In the genomic region with DNA sequence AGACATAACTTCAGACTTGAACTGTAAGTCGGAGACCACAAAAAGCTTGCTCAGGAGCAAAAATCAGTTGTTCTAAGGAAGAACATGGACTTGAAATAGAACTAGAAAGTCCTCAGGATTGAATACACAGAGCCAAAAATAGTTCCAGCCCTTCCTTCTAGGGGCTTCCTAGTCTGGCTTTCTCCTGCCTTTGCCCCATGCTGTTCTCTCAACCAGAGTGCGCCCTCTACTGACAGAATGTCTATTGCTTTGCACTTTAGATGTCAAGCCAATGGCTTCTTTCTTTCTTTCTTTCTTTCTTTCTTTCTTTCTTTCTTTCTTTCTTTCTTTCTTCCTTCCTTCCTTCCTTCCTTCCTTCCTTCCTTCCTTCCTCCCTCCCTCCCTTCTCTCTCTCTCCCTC, we compare ENCODE assay signal across 8 mouse cellular contexts. TPM values are rescaled to one million over a fixed set of nuclear protein-coding genes. Genes with fewer than 3 reads are reported as not detected.
A peak's percentile ranks its signal among the peaks of the same experiment; 100 is the strongest.
DNase-seq lines count a peak whose midpoint lies in the region; ATAC-seq and TF ChIP-seq lines count a peak whose summit lies in the region.

No protein-coding gene starts in this region.

- no peak overlapping the region for H3K4me3 ChIP-seq in forebrain, postnatal 0 days (ENCODE audit: low read depth, low read length)
- no peak overlapping the region for H3K4me3 ChIP-seq in forebrain, embryonic 12.5 days (replicated peaks)
- no peak overlapping the region for H3K4me3 ChIP-seq in liver, adult 2 months (ENCODE audit: insufficient read depth, low read depth, low read length)
- H3K4me3 ChIP-seq in liver, embryonic 12.5 days, result no peak overlapping the region

- H3K79me2 ChIP-seq in liver, adult 2 months (ENCODE audit: control insufficient read depth, insufficient read depth, low read length), result no peaks in the 10 kb centered on the region

- 46% methylated on average over 2 of the region's 2 CpGs for WGBS in forebrain, postnatal 0 days
- 54% methylated on average over 2 of the region's 2 CpGs for WGBS in forebrain, embryonic 12.5 days
- WGBS in liver, adult 2 months, result 62% methylated on average over 2 of the region's 2 CpGs
- 51% methylated on average over 2 of the region's 2 CpGs for WGBS in liver, embryonic 12.5 days (ENCODE audit: insufficient replicate concordance)

- H3K4me2 ChIP-seq in forebrain, postnatal 0 days (ENCODE audit: low read depth), result no peak overlapping the region
- H3K4me2 ChIP-seq in forebrain, embryonic 12.5 days, result no peak overlapping the region
- no peak overlapping the region for H3K4me2 ChIP-seq in liver, embryonic 12.5 days

- no peaks in the 10 kb centered on the region for H3K36me3 ChIP-seq in forebrain, postnatal 0 days (ENCODE audit: insufficient read depth)
- no peaks in the 10 kb centered on the region for H3K36me3 ChIP-seq in forebrain, embryonic 12.5 days (replicated peaks)
- no peaks in the 10 kb centered on the region for H3K36me3 ChIP-seq in liver, adult 2 months (ENCODE audit: control insufficient read depth, insufficient read depth, low read length)
- no peaks in the 10 kb centered on the region for H3K36me3 ChIP-seq in liver, embryonic 12.5 days
- H3K36me3 ChIP-seq in splenic B cell, adult 2 months (ENCODE audit: control insufficient read depth, insufficient read depth, low read length, poor library complexity, severe bottlenecking), result no peaks in the 10 kb centered on the region

- TF ChIP-seq POLR2A in liver, adult 2 months (IDR thresholded peaks at IDR 0.05; ENCODE audit: extremely low read depth, insufficient read depth, low read length), result no peak

- H3K9ac ChIP-seq in forebrain, postnatal 0 days, result no peak overlapping the region
- H3K9ac ChIP-seq in forebrain, embryonic 12.5 days, result no peak overlapping the region
- no peak overlapping the region for H3K9ac ChIP-seq in liver, adult 2 months (ENCODE audit: low read depth, low read length)
- no peak overlapping the region for H3K9ac ChIP-seq in liver, embryonic 12.5 days

- H3K4me1 ChIP-seq in forebrain, postnatal 0 days (ENCODE audit: insufficient read depth), result no peaks in the 10 kb centered on the region
- H3K4me1 ChIP-seq in forebrain, embryonic 12.5 days, result no peaks in the 10 kb centered on the region
- H3K4me1 ChIP-seq in liver, adult 2 months (ENCODE audit: control insufficient read depth, insufficient read depth, low read length), result no peaks in the 10 kb centered on the region
- H3K4me1 ChIP-seq in liver, embryonic 12.5 days, result no peaks in the 10 kb centered on the region

- no peak for ATAC-seq in forebrain, postnatal 0 days
- no peak for ATAC-seq in forebrain, embryonic 12.5 days (ENCODE audit: low FRiP score)
- ATAC-seq in liver, embryonic 12.5 days, result no peak

- no peaks in the 10 kb centered on the region for H3K27me3 ChIP-seq in forebrain, postnatal 0 days (ENCODE audit: insufficient read depth, low read length)
- H3K27me3 ChIP-seq in forebrain, embryonic 12.5 days, result 0 out of 2 replicates have a peak, but pooled peaks cover 2% of the 10 kb centered on the region
- no peaks in the 10 kb centered on the region for H3K27me3 ChIP-seq in liver, adult 2 months (ENCODE audit: control insufficient read depth, insufficient read depth, low read length)
- H3K27me3 ChIP-seq in liver, embryonic 12.5 days (replicated peaks), result peaks cover 8% of the 10 kb centered on the region; the same call in 1 of the 2 replicates
- H3K27me3 ChIP-seq in splenic B cell, adult 2 months (ENCODE audit: control insufficient read depth, insufficient read depth, low read length, poor library complexity, severe bottlenecking), result no peaks in the 10 kb centered on the region

- TF ChIP-seq CTCF in forebrain, postnatal 0 days (IDR thresholded peaks at IDR 0.05; ENCODE audit: low read depth), result peak; percentile 51
- peak; percentile 40; the same call in 1 of the 2 replicates for TF ChIP-seq CTCF in liver, adult 2 months (IDR thresholded peaks at IDR 0.05; ENCODE audit: low read depth, low read length)

- H3K27ac ChIP-seq in forebrain, postnatal 0 days (ENCODE audit: low read depth, low read length), result no peak overlapping the region
- no peak overlapping the region for H3K27ac ChIP-seq in forebrain, embryonic 12.5 days
- no peak overlapping the region for H3K27ac ChIP-seq in liver, adult 2 months (replicated peaks; ENCODE audit: insufficient read depth, low read depth, low read length)
- H3K27ac ChIP-seq in liver, embryonic 12.5 days, result no peak overlapping the region

- H3K9me3 ChIP-seq in forebrain, postnatal 0 days (ENCODE audit: low read length), result no peaks in the 10 kb centered on the region
- no peaks in the 10 kb centered on the region for H3K9me3 ChIP-seq in forebrain, embryonic 12.5 days
- no peaks in the 10 kb centered on the region for H3K9me3 ChIP-seq in liver, embryonic 12.5 days (replicated peaks)

- DNase-seq in forebrain, postnatal 0 days, result no peak
- peak; percentile 25 for DNase-seq in liver, adult 2 months (ENCODE audit: extremely low read depth, low read depth, low spot score)
- DNase-seq in adrenal gland, postnatal 10 days, result peak; percentile 71
- DNase-seq in kidney, postnatal 10 days, result peak; percentile 73
- peak; percentile 6 for DNase-seq in splenic B cell, adult 2 months (ENCODE audit: low read depth, low spot score)
- DNase-seq in spleen, adult 12 weeks (ENCODE audit: low spot score), result no peak

RNA-seq across cellular contexts. Expression of gene Gprin2, which starts 7.2 kb away (rescaled TPM):
- total RNA-seq in forebrain, postnatal 0 days (2014; rRNA removed), result 23.3 and 26.0 TPM in 2 replicates
- 6.9 and 8.0 TPM in 2 replicates for polyA plus RNA-seq in forebrain, postnatal 0 days (2015; fragmentation: Nextera tagmentation; extraction: Ambion mirVana)
- polyA plus RNA-seq in forebrain, embryonic 12.5 days (2016; fragmentation: Nextera tagmentation; extraction: Ambion mirVana), result 2.2 and 2.5 TPM in 2 replicates
- total RNA-seq in liver, adult 2 months (2014; rRNA removed), result under 0.01 and 0.09 TPM in 2 replicates
- 0.01 TPM in 1 of 2 replicates, not detected in the other for polyA plus RNA-seq in liver, adult 2 months (2012; rRNA removed)
- polyA plus RNA-seq in liver, embryonic 12.5 days (2016; fragmentation: Nextera tagmentation; extraction: Ambion mirVana), result 0.13 TPM in 2 replicates
- 1 to 10 TPM in 1 of 2 experiments, under 1 TPM in 1; 0.36 to 1.4 TPM for total RNA-seq in adrenal gland, postnatal 10 days (2021)

RNA-seq across cellular contexts. Expression of gene Syt15, which starts 10.7 kb away (rescaled TPM):
- total RNA-seq in forebrain, postnatal 0 days (2014; rRNA removed), result 1.0 and 1.5 TPM in 2 replicates
- polyA plus RNA-seq in forebrain, postnatal 0 days (2015; fragmentation: Nextera tagmentation; extraction: Ambion mirVana), result 0.35 and 0.65 TPM in 2 replicates
- 0.13 and 0.27 TPM in 2 replicates for polyA plus RNA-seq in forebrain, embryonic 12.5 days (2016; fragmentation: Nextera tagmentation; extraction: Ambion mirVana)
- total RNA-seq in liver, adult 2 months (2014; rRNA removed), result 0.07 and 0.09 TPM in 2 replicates
- 0.12 and 0.22 TPM in 2 replicates for polyA plus RNA-seq in liver, adult 2 months (2012; rRNA removed)
- polyA plus RNA-seq in liver, embryonic 12.5 days (2016; fragmentation: Nextera tagmentation; extraction: Ambion mirVana), result 0.44 TPM in 2 replicates
- total RNA-seq in adrenal gland, postnatal 10 days (2021), result 1 to 10 TPM; 1.3 to 1.4 TPM

RNA-seq across cellular contexts. Expression of gene Npy4r, which starts 56.4 kb away (rescaled TPM):
- total RNA-seq in forebrain, postnatal 0 days (2014; rRNA removed), result 0.08 and 0.19 TPM in 2 replicates
- 0.05 and 0.10 TPM in 2 replicates for polyA plus RNA-seq in forebrain, postnatal 0 days (2015; fragmentation: Nextera tagmentation; extraction: Ambion mirVana)
- polyA plus RNA-seq in forebrain, embryonic 12.5 days (2016; fragmentation: Nextera tagmentation; extraction: Ambion mirVana), result 0.05 TPM in 1 of 2 replicates, not detected in the other
- under 0.01 TPM in 1 of 2 replicates, not detected in the other for total RNA-seq in liver, adult 2 months (2014; rRNA removed)
- polyA plus RNA-seq in liver, adult 2 months (2012; rRNA removed), result not detected in 2 replicates
- polyA plus RNA-seq in liver, embryonic 12.5 days (2016; fragmentation: Nextera tagmentation; extraction: Ambion mirVana), result not detected in 2 replicates
- total RNA-seq in adrenal gland, postnatal 10 days (2021), result under 1 TPM; 0.27 to 0.30 TPM

Comparison
In these comparisons a context has a peak if more than half of its experiments do, and no peak if none do; other contexts are left out.
1. DNase-seq: peak in liver, adult 2 months (single experiment), adrenal gland, postnatal 10 days (single experiment), kidney, postnatal 10 days (single experiment) and splenic B cell, adult 2 months (single experiment); none in forebrain, postnatal 0 days (single experiment) and spleen, adult 12 weeks (single experiment).